Mouse (Mus musculus) mesoderm, embryonic 11.5 days (tissue): Measurements from ENCODE around the gene Them4.
"Not testable (repeated sequence)": the region's sequence is repeated elsewhere in the genome, so short reads cannot be mapped to it uniquely, and the experiment has no call there.

Experiments
- DNase-seq: peaks from one replicate; pipeline ENCODE4 v3.0.0-alpha.2; 2012; ENCODE audit warnings: low read depth, low spot score

The Them4 gene

GRCm38 (mm10) chr3:94309633-94310363 is at the start of gene Them4:
Them4 (plus strand) TSS chr3:94310089.
- DNase-seq, result peak; percentile 96

GRCm38 (mm10) chr3:94260598-94260997 is 49.3 kb upstream of the Them4 start:
- peak; percentile 15 for DNase-seq

GRCm38 (mm10) chr3:94263736-94264135 is 46.2 kb upstream of the Them4 start, which contains the start of gene Gm4778:
Gm4778 (plus strand) TSS chr3:94264036.
- DNase-seq, result not testable (repeated sequence)

- DNase-seq, result no peak
Observed at GRCm38 (mm10) chr3:94275991-94276390, 33.9 kb upstream of the Them4 start.

GRCm38 (mm10) chr3:94305457-94305856 is 4.4 kb upstream of the Them4 start:
- DNase-seq, result no peak

- DNase-seq, result no peak
Observed at GRCm38 (mm10) chr3:94306975-94307374, 2.9 kb upstream of the Them4 start.

- DNase-seq, result no peak
Observed at GRCm38 (mm10) chr3:94310491-94310890, 602 bp downstream of the Them4 start.

- no peak for DNase-seq
Observed at GRCm38 (mm10) chr3:94310911-94311310, 1.0 kb downstream of the Them4 start.

GRCm38 (mm10) chr3:94311376-94311775 is 1.5 kb downstream of the Them4 start:
- DNase-seq, result no peak

GRCm38 (mm10) chr3:94328681-94329080 is 18.8 kb downstream of the Them4 start:
- no peak for DNase-seq

GRCm38 (mm10) chr3:94334442-94334841 is 24.6 kb downstream of the Them4 start:
- no peak for DNase-seq

- DNase-seq, result no peak
Observed at GRCm38 (mm10) chr3:94338522-94338921, 28.6 kb downstream of the Them4 start.

GRCm38 (mm10) chr3:94341959-94342422 is 32.1 kb downstream of the Them4 start, which contains the start of gene Them5:
Them5 (plus strand) TSS chr3:94342099.
- no peak for DNase-seq

GRCm38 (mm10) chr3:94342552-94342951 is 32.7 kb downstream of the Them4 start:
- DNase-seq, result no peak

- DNase-seq, result no peak
Observed at GRCm38 (mm10) chr3:94344182-94344581, 34.3 kb downstream of the Them4 start.

- no peak for DNase-seq
Observed at GRCm38 (mm10) chr3:94344897-94345296, 35.0 kb downstream of the Them4 start.

GRCm38 (mm10) chr3:94348146-94348545 is 38.3 kb downstream of the Them4 start:
- no peak for DNase-seq

- DNase-seq, result peak; percentile 33
Observed at GRCm38 (mm10) chr3:94360812-94361211, 50.9 kb downstream of the Them4 start.

GRCm38 (mm10) chr3:94362138-94362537 is 52.2 kb downstream of the Them4 start, which contains the start of gene C2cd4d:
C2cd4d (plus strand) TSS chr3:94362438.
- no peak for DNase-seq

- peak; percentile 61 for DNase-seq
Observed at GRCm38 (mm10) chr3:94363291-94364153, 53.6 kb downstream of the Them4 start.

GRCm38 (mm10) chr3:94364154-94364526 is 54.3 kb downstream of the Them4 start:
- DNase-seq, result no peak

GRCm38 (mm10) chr3:94366761-94367160 is 56.9 kb downstream of the Them4 start:
- peak; percentile 90 for DNase-seq
